Mouse (Mus musculus) layer of hippocampus, postnatal 36 days (tissue): ENCODE results near the gene Serpinb9. TPM values are rescaled to one million over a fixed set of nuclear protein-coding genes. Genes with fewer than 3 reads are reported as not detected.
"Not testable (repeated sequence)": the region's sequence is repeated elsewhere in the genome, so short reads cannot be mapped to it uniquely, and the experiment has no call there.

Experiments used
- DNase-seq, 2 experiments: peaks; one replicate each; pipeline ENCODE4 v3.0.0; 2022
- total RNA-seq, 2 experiments: library from RNA; stranded (reverse); gene quantifications; 2 replicates each; pipeline ENCODE4 v1.2.3; 2021

Serpinb9 gene
- total RNA-seq, 2 experiments from 2014 or later: 5.9 to 6.1 TPM

DNA sequence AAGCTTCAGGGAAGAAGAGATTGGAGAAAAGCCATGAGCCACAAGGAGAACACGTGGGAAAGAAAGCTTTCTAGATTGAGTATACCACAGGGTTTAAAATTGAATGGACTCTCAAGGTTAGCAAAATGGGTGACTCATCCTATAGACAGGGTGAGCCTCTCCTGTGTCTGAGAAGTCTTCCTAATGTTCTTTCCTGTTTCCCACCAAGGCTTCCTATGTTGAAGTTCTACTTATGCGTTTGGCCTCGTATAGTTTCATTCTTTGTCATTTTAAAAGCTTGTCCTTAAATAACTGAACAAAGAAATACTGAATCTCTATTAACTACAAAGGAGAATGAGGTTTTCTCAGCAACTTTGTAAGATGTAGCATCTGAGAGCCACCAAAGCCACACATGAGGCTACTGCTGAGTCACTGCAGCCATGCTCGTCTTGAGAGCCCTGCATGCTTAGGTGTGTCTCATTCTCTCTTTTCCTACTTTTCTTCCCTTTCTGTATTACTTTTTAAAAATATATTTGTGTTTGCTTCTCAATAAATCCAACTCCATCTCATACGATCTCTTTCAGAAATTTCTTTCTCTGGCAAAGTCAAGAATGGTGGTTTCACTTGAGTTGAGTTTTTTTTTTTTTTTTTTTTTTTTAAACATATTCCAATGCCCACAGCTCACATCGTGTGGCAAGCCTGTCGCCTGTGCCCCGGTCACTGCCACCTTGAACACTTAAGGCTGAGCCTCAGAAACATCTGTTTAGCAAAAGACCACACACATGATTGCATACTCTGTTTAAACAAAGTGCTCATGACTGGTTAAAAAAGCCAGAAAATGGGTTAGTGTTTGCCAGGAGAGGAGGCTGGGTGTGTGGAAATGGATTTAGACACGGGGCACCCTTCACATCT, 718 bp downstream of the Serpinb9 start:
- DNase-seq: no peak

DNA sequence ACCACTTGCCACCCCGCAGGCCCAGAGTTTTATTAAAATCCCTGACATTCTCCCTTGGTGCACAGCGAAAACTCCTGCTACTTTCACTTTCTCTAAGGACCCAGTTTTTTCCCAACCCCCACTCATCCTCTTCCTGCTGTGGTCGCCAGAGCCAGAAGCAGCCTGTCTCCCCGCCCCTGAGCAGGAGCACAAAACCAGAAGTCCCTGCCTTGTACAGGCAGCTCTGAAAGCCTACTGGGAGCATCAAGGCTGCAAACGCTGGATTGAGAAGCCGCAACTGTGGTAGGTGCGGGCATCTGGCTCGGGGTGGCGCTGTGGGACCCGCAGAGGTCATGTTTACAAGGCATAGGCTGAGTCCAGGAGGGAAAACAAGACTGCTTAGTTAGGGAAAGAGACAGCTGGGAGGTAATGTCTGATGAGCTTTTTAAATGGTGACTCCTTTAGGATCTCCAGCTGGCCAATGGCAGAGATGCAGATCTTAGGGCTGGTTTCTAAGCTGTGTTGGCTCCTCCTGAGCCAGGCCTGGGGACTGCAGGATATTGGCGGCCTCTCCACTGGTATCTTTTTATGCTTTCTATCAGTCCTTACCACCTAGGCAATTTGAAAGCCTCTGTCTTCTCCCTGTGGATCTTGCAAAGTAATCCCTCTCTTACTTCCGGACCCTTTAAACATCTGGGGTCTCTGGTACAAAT, 1.5 kb downstream of the Serpinb9 start:
- DNase-seq: peak; percentile 74 to 78

DNA sequence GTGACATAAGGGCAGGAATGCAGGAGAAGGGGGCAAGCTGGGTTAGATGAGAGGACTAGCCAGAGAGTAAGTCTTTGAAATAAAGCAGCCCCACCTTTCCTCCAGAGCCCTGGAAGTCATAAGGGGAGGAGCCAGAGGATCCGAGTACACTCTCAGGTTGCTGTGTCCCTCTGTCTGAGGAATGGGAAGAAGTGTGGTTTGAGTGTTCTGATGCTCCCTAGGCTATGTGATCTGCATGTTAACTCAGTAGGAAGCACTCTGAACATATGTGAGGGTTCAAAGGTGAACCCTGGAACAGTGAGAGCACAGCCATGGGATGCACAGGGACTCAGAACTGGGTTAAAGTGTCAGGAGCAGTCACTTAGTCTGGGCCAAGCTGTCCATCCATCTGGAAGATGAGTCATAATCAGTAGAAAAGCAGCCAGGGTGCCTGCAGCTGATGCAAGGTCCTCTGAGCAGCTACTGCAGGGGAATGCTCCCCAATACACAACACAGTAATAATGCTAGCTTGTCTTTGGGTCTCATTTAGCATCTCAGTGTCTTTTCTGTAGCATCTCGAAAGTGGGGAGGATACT, 2.5 kb downstream of the Serpinb9 start:
- DNase-seq: no peak

DNA sequence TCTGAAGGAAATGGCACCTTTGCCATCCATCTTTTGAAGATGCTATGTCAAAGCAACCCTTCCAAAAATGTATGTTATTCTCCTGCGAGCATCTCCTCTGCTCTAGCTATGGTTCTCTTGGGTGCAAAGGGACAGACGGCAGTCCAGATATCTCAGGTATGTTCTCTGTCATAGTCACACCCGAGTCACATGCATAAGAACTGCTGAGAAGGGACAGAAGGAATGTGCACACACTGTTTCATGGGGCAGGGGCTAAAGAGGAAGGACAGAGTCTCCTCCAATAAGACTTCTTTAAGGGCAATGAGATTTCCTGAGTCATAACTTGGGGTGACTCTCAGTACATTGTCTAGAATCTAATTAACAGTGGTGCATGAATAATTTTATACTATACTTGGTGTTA, 3.5 kb downstream of the Serpinb9 start:
- DNase-seq: no peak

DNA sequence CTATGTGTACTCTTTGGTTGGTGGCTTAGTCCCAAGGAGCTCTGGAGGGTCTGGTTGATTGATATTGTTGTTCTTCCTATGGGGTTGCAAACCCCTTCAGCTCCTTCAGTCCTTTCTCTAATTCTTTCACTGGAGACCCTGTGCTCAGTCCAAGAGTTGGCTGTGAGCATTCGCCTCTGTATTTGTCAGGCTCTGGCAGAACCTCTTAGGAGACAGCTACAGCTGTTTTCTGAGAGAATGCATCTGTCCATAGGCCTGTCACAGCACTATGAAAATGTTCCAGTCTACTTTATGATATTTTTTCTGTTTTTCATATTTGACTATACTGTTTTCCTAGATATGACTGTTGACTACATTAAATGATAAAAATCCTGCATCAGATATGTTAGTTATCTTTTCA, 9.3 kb downstream of the Serpinb9 start:
- DNase-seq: no peak

DNA sequence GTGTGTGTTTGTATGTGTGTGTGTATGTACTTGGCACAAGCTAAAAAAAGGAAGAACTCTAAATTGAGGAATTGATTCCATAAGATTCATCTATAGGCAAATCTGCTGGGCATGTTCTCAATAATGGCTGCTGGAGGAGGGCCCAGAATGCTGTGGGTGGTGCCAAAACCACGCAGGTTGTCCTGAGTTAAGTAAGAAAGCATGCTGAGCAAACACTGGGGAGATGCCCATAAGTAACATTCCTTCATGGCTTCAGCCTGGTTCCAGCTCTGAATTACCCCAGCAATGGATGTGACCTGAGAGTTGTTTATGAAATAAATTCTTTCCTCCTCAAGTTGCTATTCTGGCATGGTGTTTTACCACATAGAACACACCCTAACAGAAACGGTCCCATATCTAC, 10.2 kb downstream of the Serpinb9 start:
- no peak for DNase-seq

DNA sequence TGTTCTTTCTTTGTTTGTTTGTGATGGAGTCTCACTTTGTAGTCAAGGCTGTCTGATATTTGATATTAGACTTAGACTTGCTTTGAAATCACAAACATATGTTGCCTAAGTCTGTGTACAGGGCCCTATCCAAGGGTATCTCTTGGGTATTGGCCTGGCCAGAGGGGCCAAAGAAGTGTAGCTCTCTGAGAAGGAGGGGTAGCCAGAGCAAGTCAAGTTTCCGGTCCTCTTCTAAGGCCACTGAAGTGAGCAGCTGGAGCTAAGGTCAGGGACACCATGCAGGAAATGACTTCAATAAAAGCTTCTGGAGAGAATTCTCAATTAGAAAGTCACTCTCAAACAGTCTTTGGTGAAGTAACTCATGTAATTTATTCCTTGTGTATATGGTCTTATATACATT, 19.3 kb downstream of the Serpinb9 start:
- no peak for DNase-seq

DNA sequence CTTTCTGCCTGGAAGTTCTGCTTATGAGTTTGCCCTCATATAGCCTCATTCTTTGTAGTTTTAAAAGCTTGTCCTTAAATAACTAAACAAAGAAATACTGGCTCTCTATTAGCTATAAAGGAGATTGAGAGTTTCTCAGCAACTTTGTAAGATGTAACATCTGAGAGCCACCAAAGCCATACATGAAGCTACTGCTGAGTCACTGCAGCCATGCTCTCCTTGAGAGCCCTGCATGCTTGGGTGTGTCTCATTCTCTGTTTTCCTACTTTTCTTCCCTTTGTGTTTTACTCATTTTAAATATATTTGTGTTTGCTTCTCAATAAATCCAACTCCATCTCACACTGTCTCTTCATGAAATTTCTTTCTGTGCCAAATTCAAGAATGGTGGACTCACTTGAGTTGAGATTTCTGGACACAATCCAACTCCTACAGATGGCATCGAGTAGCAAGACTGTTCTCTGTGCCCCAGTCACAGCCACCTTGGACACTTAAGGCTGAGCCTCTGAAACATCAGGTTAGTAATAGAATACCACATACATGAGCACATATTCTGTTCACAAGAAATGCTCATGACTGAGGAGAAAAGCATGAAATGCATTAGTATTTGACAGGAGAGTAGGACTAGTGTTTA, 23.5 kb downstream of the Serpinb9 start:
- DNase-seq: no peak

DNA sequence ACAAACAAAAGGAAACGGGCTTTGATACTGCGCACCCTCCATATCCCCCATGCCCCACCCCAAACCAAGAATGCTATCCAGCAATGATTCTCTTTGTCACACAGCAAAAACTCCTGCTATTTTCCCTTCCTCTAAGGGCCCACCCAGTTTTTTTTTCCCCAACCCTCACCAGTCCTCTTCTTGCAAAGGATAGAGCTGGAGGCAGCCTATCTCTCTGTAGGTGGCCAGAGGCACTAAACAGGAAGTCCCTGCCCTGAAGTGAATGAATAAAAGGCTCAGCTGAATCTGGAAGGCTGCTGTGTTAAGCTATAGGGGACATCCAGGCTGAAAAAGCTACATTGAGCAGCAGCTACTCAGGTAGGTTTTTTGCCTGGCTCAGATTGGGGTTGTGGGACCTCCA, 24.2 kb downstream of the Serpinb9 start, which contains the start of gene Serpinb9b:
TSS of gene Serpinb9b (plus strand) at position 173 of the 400 bp plus-strand sequence.
- no peak for DNase-seq

DNA sequence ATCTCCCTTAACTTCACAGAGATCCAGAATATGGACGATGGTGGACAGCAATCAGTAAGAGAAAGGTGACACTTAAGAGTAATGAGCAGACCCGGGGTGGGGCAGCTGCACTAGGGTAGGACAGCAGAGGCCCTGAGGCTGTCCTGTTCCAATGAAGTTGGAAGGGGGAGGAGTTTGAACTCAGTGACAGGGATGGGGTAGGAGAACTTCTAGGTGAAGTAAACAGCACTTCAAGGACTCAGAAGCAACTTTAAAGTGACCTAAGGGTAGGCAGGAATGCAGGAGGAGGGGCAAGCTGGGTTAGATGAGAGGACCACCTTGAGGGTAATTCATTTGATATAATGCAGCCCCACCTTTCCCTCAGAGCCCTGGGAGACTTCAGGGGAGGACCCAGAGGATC, 25.1 kb downstream of the Serpinb9 start:
- no peak for DNase-seq

DNA sequence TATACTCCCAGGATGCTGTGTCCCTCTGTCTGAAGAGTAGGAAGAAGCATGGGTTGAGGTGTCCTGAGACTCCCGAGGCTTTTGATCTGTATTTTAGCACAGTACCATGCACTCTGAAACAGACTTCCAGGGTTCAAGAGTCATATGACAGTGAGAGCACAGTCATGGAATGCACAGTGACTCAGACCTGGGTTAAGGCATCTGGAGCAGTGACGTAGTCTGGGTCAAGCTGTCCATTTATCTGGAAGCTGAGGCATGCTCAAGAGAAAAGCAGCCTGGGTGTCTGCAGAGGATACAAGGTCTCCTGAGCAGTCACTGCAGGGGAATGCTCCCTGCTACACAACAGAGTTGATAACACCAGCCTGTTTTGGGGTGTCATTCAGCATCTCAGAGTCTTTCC, 25.5 kb downstream of the Serpinb9 start:
- no peak for DNase-seq

DNA sequence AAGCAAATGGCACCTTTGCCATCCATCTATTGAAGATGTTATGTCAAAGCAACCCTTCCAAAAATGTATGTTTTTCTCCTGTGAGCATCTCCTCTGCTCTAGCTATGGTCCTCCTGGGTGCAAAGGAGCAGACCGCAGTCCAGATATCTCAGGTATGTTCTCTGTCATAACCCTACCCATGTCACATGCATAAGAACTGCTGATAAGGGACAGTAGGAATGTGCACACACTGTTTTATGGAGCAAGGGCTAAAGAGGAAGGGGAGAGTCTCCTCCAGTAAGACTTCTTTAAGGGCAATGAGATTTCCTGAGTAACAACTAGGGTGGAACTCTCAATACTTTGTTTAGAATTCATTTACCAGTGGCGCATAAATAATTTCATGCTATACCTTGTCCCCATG, 26.4 kb downstream of the Serpinb9 start:
- not testable (repeated sequence) for DNase-seq

DNA sequence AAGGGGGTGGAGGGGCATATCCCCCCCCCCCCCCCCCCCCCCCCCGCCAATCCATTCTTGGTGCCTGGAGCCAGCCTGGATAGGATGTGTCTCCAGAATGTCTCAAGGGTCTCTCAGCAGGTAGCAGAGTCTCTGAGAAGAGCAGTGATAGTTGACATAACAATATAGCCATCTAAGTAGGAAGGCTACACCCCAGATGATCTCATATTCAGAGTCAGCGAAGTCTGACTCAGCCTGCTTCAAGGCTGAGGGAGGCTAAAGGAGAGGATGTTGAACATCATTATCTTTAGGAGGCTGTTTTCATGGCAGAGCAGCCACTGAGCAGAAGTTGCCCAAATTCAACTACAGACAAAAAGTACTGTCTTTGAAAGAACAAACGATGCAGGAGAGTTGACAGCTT, 27.2 kb downstream of the Serpinb9 start:
- no peak for DNase-seq

DNA sequence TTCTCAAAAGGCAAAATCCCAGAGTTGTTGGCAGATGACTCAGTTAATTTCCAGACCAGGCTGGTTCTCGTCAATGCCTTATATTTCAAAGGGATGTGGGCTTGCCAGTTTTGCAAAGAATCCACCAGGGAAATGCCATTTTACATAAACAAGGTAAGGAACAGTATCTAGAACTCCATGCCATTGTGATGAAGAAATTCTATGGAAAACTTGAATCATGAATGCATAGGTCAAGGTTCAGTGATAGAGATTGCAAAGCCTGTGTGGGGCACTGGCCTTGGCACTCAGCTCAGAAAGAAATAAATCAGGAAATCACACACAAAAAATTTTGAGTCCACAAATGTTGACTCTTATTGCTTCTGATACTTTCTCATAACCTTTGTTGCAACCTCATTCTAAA, 32.5 kb downstream of the Serpinb9 start:
- no peak for DNase-seq

DNA sequence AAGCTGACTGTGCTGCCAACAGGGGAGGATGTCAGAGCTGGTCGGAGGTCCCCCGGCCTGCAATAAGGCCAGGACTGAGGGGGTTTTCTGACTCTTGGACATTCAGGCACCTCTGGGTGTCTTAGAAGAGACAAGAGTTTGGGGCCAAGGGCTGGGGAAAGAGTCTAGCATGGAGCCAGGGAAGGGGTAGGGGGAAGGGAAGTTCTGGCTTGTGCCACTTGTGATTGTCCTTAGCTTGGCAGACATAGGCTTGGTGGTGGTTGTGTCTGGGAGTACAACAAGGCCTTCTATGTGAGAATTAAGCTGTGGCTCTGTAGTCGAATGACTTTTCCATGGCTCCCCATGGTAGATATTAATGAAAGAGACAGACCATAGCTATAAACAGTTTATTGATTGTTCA, 40.5 kb downstream of the Serpinb9 start:
- DNase-seq: no peak

DNA sequence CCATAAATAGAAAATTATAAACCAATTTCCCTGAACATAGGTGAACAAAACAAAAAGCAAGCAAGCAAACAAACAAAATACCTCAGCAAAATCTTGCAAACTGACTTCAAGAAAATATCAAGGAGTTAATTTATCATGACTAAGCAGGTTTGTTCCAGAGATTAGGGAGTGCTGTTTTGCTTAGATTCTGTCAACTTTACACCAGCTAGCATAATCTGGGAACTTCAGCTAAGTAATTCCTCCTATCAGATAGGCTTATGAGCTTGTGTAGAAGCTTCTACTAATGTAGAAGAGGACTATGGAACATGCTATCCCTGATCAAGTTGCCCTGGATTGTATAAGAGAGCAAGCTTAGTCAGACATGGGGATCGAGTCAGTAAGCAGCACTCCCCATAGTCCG, 44.2 kb downstream of the Serpinb9 start:
- no peak for DNase-seq

DNA sequence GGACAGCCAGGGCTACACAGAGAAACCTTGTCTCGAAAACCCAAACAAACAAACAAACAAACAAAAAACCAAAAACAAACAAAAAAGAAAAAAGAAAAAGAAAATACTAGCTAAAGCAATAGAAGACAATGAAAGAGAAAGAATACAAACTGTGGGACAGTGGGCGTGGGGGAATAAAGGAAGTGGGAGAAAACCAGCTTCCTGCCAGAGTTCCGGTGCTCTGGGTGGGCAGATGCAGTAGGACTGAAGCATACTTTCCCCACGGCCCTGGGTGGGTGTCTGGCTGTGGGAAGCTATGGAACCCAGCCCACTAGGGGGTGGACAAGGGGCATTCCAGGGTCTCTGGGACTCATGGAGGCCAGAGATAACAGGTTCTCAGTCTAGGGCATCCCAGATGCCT, 45.1 kb downstream of the Serpinb9 start:
- DNase-seq: no peak

DNA sequence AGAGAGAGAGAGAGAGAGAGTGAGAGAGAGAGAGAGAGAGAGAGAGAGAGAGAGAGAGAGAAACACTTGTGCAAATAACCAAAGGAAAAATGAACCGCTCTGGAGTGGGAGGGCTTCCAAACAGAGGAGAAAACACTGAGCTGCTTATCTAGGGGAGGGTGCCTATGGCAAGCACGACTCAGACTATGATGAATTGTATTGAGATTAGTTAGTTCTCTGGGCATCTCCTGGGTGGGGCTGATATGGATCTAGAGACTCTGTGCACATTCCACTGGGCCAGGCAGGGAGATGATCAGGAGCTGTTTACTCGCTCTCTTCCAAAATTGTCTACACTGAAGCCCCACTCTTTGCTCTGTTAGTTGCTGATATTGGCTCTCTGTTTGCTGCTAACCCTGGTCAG, 48.6 kb downstream of the Serpinb9 start:
- DNase-seq: no peak

DNA sequence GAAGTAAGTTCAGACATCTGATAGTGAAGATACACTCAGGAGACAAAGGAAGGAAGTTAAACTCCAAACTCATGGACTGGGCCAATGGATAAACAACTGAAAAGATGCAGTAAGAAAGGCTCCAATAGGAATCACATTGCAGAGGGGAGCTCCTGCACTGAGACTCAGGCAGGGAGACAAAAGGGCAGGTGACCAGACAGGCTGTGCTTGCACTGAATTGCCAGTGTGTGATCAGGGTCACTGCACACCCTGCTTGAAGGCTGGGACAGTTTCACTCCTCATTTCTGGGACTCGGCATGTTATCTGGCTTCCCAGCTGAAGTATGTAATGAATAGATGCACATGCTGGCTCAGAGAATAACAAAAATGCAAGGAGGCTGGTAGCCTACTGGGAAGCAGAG, 60.0 kb downstream of the Serpinb9 start:
- DNase-seq: no peak
